Comparison of ENCODE assay signal across 14 mouse cellular contexts in the genomic region with DNA sequence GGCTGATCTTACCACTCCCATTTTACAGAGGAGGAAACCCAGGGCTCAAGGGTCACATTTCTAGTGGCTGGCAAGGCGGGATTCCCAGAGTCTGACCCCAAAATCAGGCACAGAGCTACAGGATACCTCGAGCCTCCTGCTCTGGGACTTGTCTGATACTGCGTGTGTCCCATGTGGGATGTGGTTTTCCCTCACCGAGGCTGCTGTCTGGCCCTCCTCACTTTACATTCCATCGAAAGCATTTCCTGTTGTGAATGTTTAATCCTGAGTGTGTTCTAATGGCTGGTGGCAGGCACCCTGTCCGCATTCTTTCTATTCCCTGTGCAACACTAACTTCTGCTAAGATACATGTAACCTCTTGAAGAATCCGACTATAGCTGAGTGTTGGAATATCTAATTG. TPM values are rescaled to one million over a fixed set of nuclear protein-coding genes. Genes with fewer than 3 reads are reported as not detected.
A peak's percentile ranks its signal among the peaks of the same experiment; 100 is the strongest.
DNase-seq lines count a peak whose midpoint lies in the region; ATAC-seq and TF ChIP-seq lines count a peak whose summit lies in the region.
"Had no signal": no experiment of that assay in that cellular context is flagged by ENCODE, and none has a peak within 500 bp of the region (broad histone marks: within the 10 kb centered on the region; RNA-seq: fewer than 3 reads in every experiment).

No protein-coding gene starts in this region.

- no peaks in the 10 kb centered on the region for H3K27me3 ChIP-seq in heart, embryonic 13.5 days (replicated peaks)
- H3K27me3 ChIP-seq in neural tube, embryonic 13.5 days = no peaks in the 10 kb centered on the region
- no peaks in the 10 kb centered on the region for H3K27me3 ChIP-seq in neural tube, embryonic 15.5 days (replicated peaks)
- no peaks in the 10 kb centered on the region for H3K27me3 ChIP-seq in kidney, postnatal 0 days (ENCODE audit: insufficient read depth, low read length)
- no peaks in the 10 kb centered on the region for H3K27me3 ChIP-seq in midbrain, embryonic 13.5 days
- no peaks in the 10 kb centered on the region for H3K27me3 ChIP-seq in midbrain, embryonic 15.5 days (replicated peaks)
- no peaks in the 10 kb centered on the region for H3K27me3 ChIP-seq in liver, postnatal 0 days (ENCODE audit: insufficient read depth, low read length)

- peak overlapping the region; percentile 31 for H3K27ac ChIP-seq in heart, embryonic 13.5 days (replicated peaks)
- H3K27ac ChIP-seq in neural tube, embryonic 13.5 days (replicated peaks) = 0 out of 2 replicates have a peak overlapping the region, but pooled peaks have one; percentile 29
- no peak overlapping the region for H3K27ac ChIP-seq in neural tube, embryonic 15.5 days (replicated peaks)
- H3K27ac ChIP-seq in kidney, postnatal 0 days = peak overlapping the region; percentile 62
- H3K27ac ChIP-seq in midbrain, embryonic 13.5 days = no peak overlapping the region
- no peak overlapping the region for H3K27ac ChIP-seq in midbrain, embryonic 15.5 days
- no peak overlapping the region for H3K27ac ChIP-seq in liver, postnatal 0 days (ENCODE audit: low read depth)

- H3K4me2 ChIP-seq in heart, embryonic 13.5 days = no peak overlapping the region
- H3K4me2 ChIP-seq in neural tube, embryonic 13.5 days = no peak overlapping the region
- H3K4me2 ChIP-seq in neural tube, embryonic 15.5 days = no peak overlapping the region
- H3K4me2 ChIP-seq in kidney, postnatal 0 days (ENCODE audit: low read length) = no peak overlapping the region
- H3K4me2 ChIP-seq in midbrain, embryonic 13.5 days (replicated peaks) = no peak overlapping the region
- no peak overlapping the region for H3K4me2 ChIP-seq in midbrain, embryonic 15.5 days
- H3K4me2 ChIP-seq in liver, postnatal 0 days (ENCODE audit: low read depth, low read length) = no peak overlapping the region

- no peak overlapping the region for H3K9ac ChIP-seq in heart, embryonic 13.5 days
- no peak overlapping the region for H3K9ac ChIP-seq in neural tube, embryonic 13.5 days
- H3K9ac ChIP-seq in neural tube, embryonic 15.5 days (replicated peaks) = no peak overlapping the region
- no peak overlapping the region for H3K9ac ChIP-seq in kidney, postnatal 0 days (ENCODE audit: low read depth, low read length)
- no peak overlapping the region for H3K9ac ChIP-seq in midbrain, embryonic 13.5 days (replicated peaks)
- no peak overlapping the region for H3K9ac ChIP-seq in midbrain, embryonic 15.5 days
- H3K9ac ChIP-seq in liver, postnatal 0 days (replicated peaks) = no peak overlapping the region

- H3K4me1 ChIP-seq in heart, embryonic 13.5 days = peaks cover 41% of the 10 kb centered on the region
- H3K4me1 ChIP-seq in neural tube, embryonic 13.5 days (replicated peaks) = peaks cover 17% of the 10 kb centered on the region
- peaks cover 14% of the 10 kb centered on the region for H3K4me1 ChIP-seq in neural tube, embryonic 15.5 days
- peaks cover 42% of the 10 kb centered on the region for H3K4me1 ChIP-seq in kidney, postnatal 0 days (replicated peaks; ENCODE audit: insufficient read depth, low read length)
- peaks cover 19% of the 10 kb centered on the region for H3K4me1 ChIP-seq in midbrain, embryonic 13.5 days (replicated peaks)
- peaks cover 12% of the 10 kb centered on the region; the same call in 1 of the 2 replicates for H3K4me1 ChIP-seq in midbrain, embryonic 15.5 days
- H3K4me1 ChIP-seq in liver, postnatal 0 days (ENCODE audit: insufficient read depth) = peaks cover 19% of the 10 kb centered on the region

- WGBS in heart, embryonic 13.5 days = 20% methylated on average over 7 of the region's 7 CpGs
- 65% methylated on average over 7 of the region's 7 CpGs for whole genome bisulfite sequencing in neural tube, embryonic 13.5 days
- WGBS in neural tube, embryonic 15.5 days = 57% methylated on average over 7 of the region's 7 CpGs
- 16% methylated on average over 7 of the region's 7 CpGs for WGBS in kidney, postnatal 0 days
- 72% methylated on average over 7 of the region's 7 CpGs for WGBS in midbrain, embryonic 13.5 days
- 70% methylated on average over 7 of the region's 7 CpGs for WGBS in midbrain, embryonic 15.5 days
- 34% methylated on average over 7 of the region's 7 CpGs for WGBS in liver, postnatal 0 days (ENCODE audit: insufficient replicate concordance)

- H3K9me3 ChIP-seq in heart, embryonic 13.5 days = no peaks in the 10 kb centered on the region; the same call in 1 of the 2 replicates
- H3K9me3 ChIP-seq in neural tube, embryonic 13.5 days = peaks cover 6% of the 10 kb centered on the region
- H3K9me3 ChIP-seq in neural tube, embryonic 15.5 days (replicated peaks) = no peaks in the 10 kb centered on the region
- H3K9me3 ChIP-seq in kidney, postnatal 0 days (replicated peaks; ENCODE audit: low read length) = no peaks in the 10 kb centered on the region
- H3K9me3 ChIP-seq in midbrain, embryonic 13.5 days = 0 out of 2 replicates have a peak, but pooled peaks cover 6% of the 10 kb centered on the region
- peaks cover 2% of the 10 kb centered on the region; the same call in 1 of the 2 replicates for H3K9me3 ChIP-seq in midbrain, embryonic 15.5 days
- H3K9me3 ChIP-seq in liver, postnatal 0 days (ENCODE audit: low read length) = no peaks in the 10 kb centered on the region

- no peak for DNase-seq in heart, adult 8-10 months (ENCODE audit: low spot score)
- peak; percentile 71 for DNase-seq in kidney, postnatal 0 days (ENCODE audit: low spot score)
- no peak for DNase-seq in liver, postnatal 0 days
- DNase-seq: cerebellum, adult 9-10 months; gastrocnemius, postnatal 36 days; right cerebral cortex, adult 18-20 months; thymus, postnatal 14 days had no signal

- H3K4me3 ChIP-seq in heart, embryonic 13.5 days = no peak overlapping the region
- H3K4me3 ChIP-seq in neural tube, embryonic 13.5 days = no peak overlapping the region
- H3K4me3 ChIP-seq in neural tube, embryonic 15.5 days (replicated peaks) = no peak overlapping the region
- H3K4me3 ChIP-seq in kidney, postnatal 0 days (replicated peaks; ENCODE audit: low read depth, low read length) = no peak overlapping the region
- no peak overlapping the region for H3K4me3 ChIP-seq in midbrain, embryonic 13.5 days (replicated peaks)
- no peak overlapping the region for H3K4me3 ChIP-seq in midbrain, embryonic 15.5 days
- H3K4me3 ChIP-seq in liver, postnatal 0 days (ENCODE audit: low read depth, low read length) = no peak overlapping the region
- H3K4me3 ChIP-seq: erythroblast, embryonic 14.5 days had no signal

- peaks cover 16% of the 10 kb centered on the region for H3K36me3 ChIP-seq in heart, embryonic 13.5 days
- no peaks in the 10 kb centered on the region for H3K36me3 ChIP-seq in neural tube, embryonic 13.5 days
- no peaks in the 10 kb centered on the region for H3K36me3 ChIP-seq in neural tube, embryonic 15.5 days
- H3K36me3 ChIP-seq in kidney, postnatal 0 days (ENCODE audit: insufficient read depth, low read length) = no peaks in the 10 kb centered on the region
- no peaks in the 10 kb centered on the region for H3K36me3 ChIP-seq in midbrain, embryonic 13.5 days
- H3K36me3 ChIP-seq in midbrain, embryonic 15.5 days (replicated peaks) = no peaks in the 10 kb centered on the region
- no peaks in the 10 kb centered on the region for H3K36me3 ChIP-seq in liver, postnatal 0 days (replicated peaks; ENCODE audit: insufficient read depth, low read length)

- TF ChIP-seq CTCF in kidney, postnatal 0 days (IDR thresholded peaks at IDR 0.05; ENCODE audit: low read depth) = no peak
- TF ChIP-seq CTCF in liver, postnatal 0 days (IDR thresholded peaks at IDR 0.05; ENCODE audit: low read depth) = no peak

- no peak for TF ChIP-seq EP300 in liver, postnatal 0 days (IDR thresholded peaks at IDR 0.05; ENCODE audit: low read depth)

- no peak for ATAC-seq in heart, embryonic 13.5 days (ENCODE audit: extremely low read depth, insufficient number of reproducible peaks, low FRiP score, low TSS enrichment)
- ATAC-seq in neural tube, embryonic 13.5 days (ENCODE audit: low read depth) = no peak
- ATAC-seq in neural tube, embryonic 15.5 days (ENCODE audit: low FRiP score) = no peak
- no peak for ATAC-seq in kidney, postnatal 0 days (replicated peaks; ENCODE audit: low FRiP score, low read depth)
- ATAC-seq in midbrain, embryonic 13.5 days = no peak
- no peak for ATAC-seq in midbrain, embryonic 15.5 days (replicated peaks)
- ATAC-seq in liver, postnatal 0 days = no peak

RNA-seq across cellular contexts. Expression of gene Col27a1, which starts 24.3 kb away (rescaled TPM):
- polyA plus RNA-seq in heart, embryonic 13.5 days (2015; fragmentation: Nextera tagmentation; extraction: Ambion mirVana) = 3.7 and 4.2 TPM in 2 replicates
- total RNA-seq in heart, adult 8-10 months (2022) = 1 to 10 TPM; 1.1 to 1.5 (median 1.4) TPM
- polyA plus RNA-seq in neural tube, embryonic 13.5 days (2015; fragmentation: Nextera tagmentation; extraction: Ambion mirVana) = 3.0 and 4.6 TPM in 2 replicates
- 2.8 and 4.5 TPM in 2 replicates for polyA plus RNA-seq in neural tube, embryonic 15.5 days (2015; fragmentation: Nextera tagmentation; extraction: Ambion mirVana)
- 5.7 and 6.4 TPM in 2 replicates for polyA plus RNA-seq in kidney, postnatal 0 days (2015; fragmentation: Nextera tagmentation; extraction: Ambion mirVana)
- 1.3 and 2.1 TPM in 2 replicates for polyA plus RNA-seq in midbrain, embryonic 13.5 days (2015; fragmentation: Nextera tagmentation; extraction: Ambion mirVana)
- 2.2 and 3.1 TPM in 2 replicates for polyA plus RNA-seq in midbrain, embryonic 15.5 days (2015; fragmentation: Nextera tagmentation; extraction: Ambion mirVana)
- polyA plus RNA-seq in liver, postnatal 0 days (2015; fragmentation: Nextera tagmentation; extraction: Ambion mirVana) = 2.1 and 2.8 TPM in 2 replicates
- total RNA-seq: hematopoietic stem cell, adult 5-6 weeks had no signal

Comparison
In these comparisons a context has a peak if more than half of its experiments do, and no peak if none do; other contexts are left out.
1. H3K27ac ChIP-seq: peak in heart, embryonic 13.5 days (single experiment), neural tube, embryonic 13.5 days (single experiment) and kidney, postnatal 0 days (single experiment); none in neural tube, embryonic 15.5 days (single experiment), midbrain, embryonic 13.5 days (single experiment), midbrain, embryonic 15.5 days (single experiment) and liver, postnatal 0 days (single experiment).